Comparison of ENCODE assay signal across 13 mouse cellular contexts in genomic region chr19:22939836-22940235, GRCm38 (mm10).
DNase-seq lines count a peak whose midpoint lies in the region; ATAC-seq and TF ChIP-seq lines count a peak whose summit lies in the region.
"Had no signal": no experiment of that assay in that cellular context is flagged by ENCODE, and none has a peak within 500 bp of the region (broad histone marks: within the 10 kb centered on the region; RNA-seq: fewer than 3 reads in every experiment).

No protein-coding gene starts in this region.

- no peak for TF ChIP-seq CTCF in kidney, adult 2 months (conservative IDR thresholded peaks at IDR 0.05; ENCODE audit: insufficient read depth, insufficient read length, low read depth, low read length)
- TF ChIP-seq CTCF in midbrain, postnatal 0 days (IDR thresholded peaks at IDR 0.05): no peak

- DNase-seq in forebrain, embryonic 10.5 days (ENCODE audit: extremely low spot score, low spot score): no peak
- DNase-seq in kidney, adult 2 months: peak; percentile 10
- no peak for DNase-seq in kidney, postnatal 25 days
- DNase-seq in cerebellum, postnatal 10 days: peak; percentile 61 to 65
- DNase-seq in midbrain, postnatal 0 days (ENCODE audit: low spot score): no peak
- DNase-seq in right cerebral cortex, postnatal 14 days: no peak
- DNase-seq in right cerebral cortex, adult 2 months (ENCODE audit: low spot score in 2 of 2): no peak
- DNase-seq: thymus, adult 18-20 months had no signal

- no peak overlapping the region for H3K4me3 ChIP-seq in forebrain, embryonic 13.5 days
- no peak overlapping the region for H3K4me3 ChIP-seq in forebrain, embryonic 10.5 days
- no peak overlapping the region for H3K4me3 ChIP-seq in kidney, adult 2 months (ENCODE audit: insufficient read depth, low read depth, low read length)
- H3K4me3 ChIP-seq in midbrain, postnatal 0 days (ENCODE audit: low read depth, low read length): no peak overlapping the region
- H3K4me3 ChIP-seq: erythroblast, embryonic 14.5 days; liver, embryonic 15.5 days; neural tube, embryonic 13.5 days had no signal

- peak; percentile 34; the same call in 1 of the 2 replicates for ATAC-seq in forebrain, embryonic 13.5 days
- no peak for ATAC-seq in midbrain, postnatal 0 days (ENCODE audit: low FRiP score)

- no peaks in the 10 kb centered on the region for H3K36me3 ChIP-seq in forebrain, embryonic 13.5 days (ENCODE audit: poor library complexity, severe bottlenecking)
- H3K36me3 ChIP-seq in forebrain, embryonic 10.5 days (replicated peaks): no peaks in the 10 kb centered on the region
- no peaks in the 10 kb centered on the region for H3K36me3 ChIP-seq in kidney, adult 2 months (ENCODE audit: control insufficient read depth, insufficient read depth, low read length)
- H3K36me3 ChIP-seq in midbrain, postnatal 0 days (ENCODE audit: insufficient read depth, low read length): no peaks in the 10 kb centered on the region
- H3K36me3 ChIP-seq: liver, embryonic 15.5 days; neural tube, embryonic 13.5 days had no signal

- no peak overlapping the region for H3K9ac ChIP-seq in forebrain, embryonic 13.5 days
- H3K9ac ChIP-seq in midbrain, postnatal 0 days (replicated peaks; ENCODE audit: low read length, poor library complexity, severe bottlenecking): no peak overlapping the region
- H3K9ac ChIP-seq: liver, embryonic 15.5 days; neural tube, embryonic 13.5 days had no signal

- WGBS in forebrain, embryonic 13.5 days: 25% methylated on average over 5 of the region's 5 CpGs
- 55% methylated on average over 5 of the region's 5 CpGs for WGBS in forebrain, embryonic 10.5 days
- WGBS in kidney, adult 2 months: 71% methylated on average over 5 of the region's 5 CpGs
- 31% methylated on average over 5 of the region's 5 CpGs for WGBS in midbrain, postnatal 0 days

- H3K9me3 ChIP-seq in forebrain, embryonic 13.5 days (replicated peaks): no peaks in the 10 kb centered on the region
- H3K9me3 ChIP-seq in forebrain, embryonic 10.5 days: no peaks in the 10 kb centered on the region
- H3K9me3 ChIP-seq in midbrain, postnatal 0 days (ENCODE audit: low read length): no peaks in the 10 kb centered on the region
- H3K9me3 ChIP-seq: liver, embryonic 15.5 days; megakaryocyte, embryonic 14.5 days; neural tube, embryonic 13.5 days had no signal

- H3K27ac ChIP-seq in forebrain, embryonic 13.5 days: peak overlapping the region; percentile 59
- H3K27ac ChIP-seq in forebrain, embryonic 10.5 days: no peak overlapping the region
- no peak overlapping the region for H3K27ac ChIP-seq in kidney, adult 2 months (ENCODE audit: insufficient read depth, low read depth, low read length)
- H3K27ac ChIP-seq in midbrain, postnatal 0 days (ENCODE audit: low read depth, low read length): peak overlapping the region; percentile 8
- H3K27ac ChIP-seq: liver, embryonic 15.5 days; neural tube, embryonic 13.5 days had no signal

- no peaks in the 10 kb centered on the region for H3K27me3 ChIP-seq in forebrain, embryonic 13.5 days
- H3K27me3 ChIP-seq in forebrain, embryonic 10.5 days (ENCODE audit: poor library complexity, severe bottlenecking): no peaks in the 10 kb centered on the region
- no peaks in the 10 kb centered on the region for H3K27me3 ChIP-seq in kidney, adult 2 months (replicated peaks; ENCODE audit: control insufficient read depth, insufficient read depth, low read length)
- no peaks in the 10 kb centered on the region for H3K27me3 ChIP-seq in midbrain, postnatal 0 days (ENCODE audit: insufficient read depth, low read length)
- H3K27me3 ChIP-seq: liver, embryonic 15.5 days; neural tube, embryonic 13.5 days had no signal

- H3K4me2 ChIP-seq in forebrain, embryonic 13.5 days: no peak overlapping the region
- no peak overlapping the region for H3K4me2 ChIP-seq in midbrain, postnatal 0 days (ENCODE audit: low read depth, low read length, poor library complexity, severe bottlenecking)
- H3K4me2 ChIP-seq: liver, embryonic 15.5 days; neural tube, embryonic 13.5 days had no signal

- TF ChIP-seq POLR2A in kidney, adult 2 months (IDR thresholded peaks at IDR 0.05; ENCODE audit: low read depth, low read length): no peak

- H3K4me1 ChIP-seq in forebrain, embryonic 13.5 days: peaks cover 24% of the 10 kb centered on the region
- H3K4me1 ChIP-seq in forebrain, embryonic 10.5 days: 0 out of 2 replicates have a peak, but pooled peaks cover 5% of the 10 kb centered on the region
- peaks cover 3% of the 10 kb centered on the region; the same call in 1 of the 2 replicates for H3K4me1 ChIP-seq in kidney, adult 2 months (ENCODE audit: control insufficient read depth, insufficient read depth, low read length)
- no peaks in the 10 kb centered on the region; the same call in 1 of the 2 replicates for H3K4me1 ChIP-seq in midbrain, postnatal 0 days (ENCODE audit: insufficient read depth, low read length)
- H3K4me1 ChIP-seq: liver, embryonic 15.5 days had no signal

Comparison
In these comparisons a context has a peak if more than half of its experiments do, and no peak if none do; other contexts are left out.
1. H3K27ac ChIP-seq: peak in forebrain, embryonic 13.5 days (single experiment) and midbrain, postnatal 0 days (single experiment); none in forebrain, embryonic 10.5 days (single experiment) and kidney, adult 2 months (single experiment).
2. DNase-seq: peak in kidney, adult 2 months (single experiment) and cerebellum, postnatal 10 days (2 of 2); none in forebrain, embryonic 10.5 days (single experiment), kidney, postnatal 25 days (0 of 2), midbrain, postnatal 0 days (single experiment), right cerebral cortex, postnatal 14 days (single experiment) and right cerebral cortex, adult 2 months (0 of 2).